Mouse (Mus musculus): ENCODE measurements at regions not wholly inside any gene's neighbourhood (a gene's known extent, or its start where the extent isn't known, plus 50 kb on each side); places are given as distances from the start of the nearest gene placed in this dataset.

GRCm38 (mm10) chr15:36360694-36361521, 646.7 kb downstream of the Zfp706 start:
- no peak overlapping the region for H3K9ac ChIP-seq
- 0 out of 2 replicates have a peak, but pooled peaks cover 7% of the 10 kb centered on the region for H3K4me1 ChIP-seq
- ATAC-seq = peak; percentile 4; the same call in 1 of the 2 replicates
- 70% methylated on average over 14 of the region's 14 CpGs for WGBS
- H3K27me3 ChIP-seq = no peaks in the 10 kb centered on the region
- no peaks in the 10 kb centered on the region for H3K36me3 ChIP-seq (ENCODE audit: poor library complexity, severe bottlenecking)
- no peak overlapping the region for H3K27ac ChIP-seq
- no peaks in the 10 kb centered on the region for H3K9me3 ChIP-seq (replicated peaks)
- H3K4me3 ChIP-seq = no peak overlapping the region
- no peak overlapping the region for H3K4me2 ChIP-seq

- Histone ChIP-seq H3K36me3 (ENCODE audit: poor library complexity, severe bottlenecking) (no peaks in the 10 kb centered on the region), H3K4me1 (0 out of 2 replicates have a peak, but pooled peaks cover under 1% of the 10 kb centered on the region), H3K4me3 (no peak overlapping the region), H3K9me3 (replicated peaks) (no peaks in the 10 kb centered on the region), H3K9ac (no peak overlapping the region), H3K27ac (no peak overlapping the region), H3K27me3 (no peaks in the 10 kb centered on the region), H3K4me2 (no peak overlapping the region)
- ATAC-seq = no peak
- 95% methylated on average over 9 of the region's 9 CpGs for WGBS
Observed at GRCm38 (mm10) chr15:36355851-36356250, 651.7 kb downstream of the Zfp706 start.

GRCm38 (mm10) chr15:36354545-36354944, 653.0 kb downstream of the Zfp706 start:
- no peaks in the 10 kb centered on the region for H3K27me3 ChIP-seq
- 88% methylated on average over 6 of the region's 6 CpGs for WGBS
- no peak for ATAC-seq
- no peak overlapping the region for H3K27ac ChIP-seq
- H3K9ac ChIP-seq = no peak overlapping the region
- no peak overlapping the region for H3K4me2 ChIP-seq
- H3K4me3 ChIP-seq = no peak overlapping the region
- no peaks in the 10 kb centered on the region for H3K4me1 ChIP-seq
- no peaks in the 10 kb centered on the region for H3K36me3 ChIP-seq (ENCODE audit: poor library complexity, severe bottlenecking)
- H3K9me3 ChIP-seq (replicated peaks) = no peaks in the 10 kb centered on the region

- Histone ChIP-seq H3K27me3 (no peaks in the 10 kb centered on the region), H3K4me2 (no peak overlapping the region), H3K4me3 (no peak overlapping the region), H3K36me3 (ENCODE audit: poor library complexity, severe bottlenecking) (no peaks in the 10 kb centered on the region), H3K9ac (no peak overlapping the region), H3K9me3 (replicated peaks) (no peaks in the 10 kb centered on the region), H3K27ac (no peak overlapping the region), H3K4me1 (no peaks in the 10 kb centered on the region)
- no peak for ATAC-seq
- WGBS = 79% methylated on average over 3 of the region's 3 CpGs
Observed at GRCm38 (mm10) chr15:36353793-36354192, 653.8 kb downstream of the Zfp706 start.

GRCm38 (mm10) chr15:36352929-36353328, 654.6 kb downstream of the Zfp706 start:
- Histone ChIP-seq H3K4me3 (no peak overlapping the region), H3K27ac (no peak overlapping the region), H3K9ac (no peak overlapping the region), H3K4me1 (no peaks in the 10 kb centered on the region), H3K4me2 (no peak overlapping the region), H3K27me3 (no peaks in the 10 kb centered on the region), H3K36me3 (ENCODE audit: poor library complexity, severe bottlenecking) (no peaks in the 10 kb centered on the region), H3K9me3 (replicated peaks) (no peaks in the 10 kb centered on the region)
- 89% methylated on average over 1 of the region's 1 CpGs for WGBS
- no peak for ATAC-seq

GRCm38 (mm10) chr15:36351693-36352092, 655.9 kb downstream of the Zfp706 start:
- H3K4me1 ChIP-seq = no peaks in the 10 kb centered on the region
- H3K36me3 ChIP-seq (ENCODE audit: poor library complexity, severe bottlenecking) = no peaks in the 10 kb centered on the region
- ATAC-seq = no peak
- 47% methylated on average over 3 of the region's 3 CpGs for WGBS
- no peak overlapping the region for H3K4me2 ChIP-seq
- H3K9me3 ChIP-seq (replicated peaks) = no peaks in the 10 kb centered on the region
- no peak overlapping the region for H3K4me3 ChIP-seq
- no peak overlapping the region for H3K27ac ChIP-seq
- H3K27me3 ChIP-seq = no peaks in the 10 kb centered on the region
- no peak overlapping the region for H3K9ac ChIP-seq

GRCm38 (mm10) chr15:36348348-36348747, 659.2 kb downstream of the Zfp706 start:
- WGBS = 86% methylated on average over 5 of the region's 5 CpGs

GRCm38 (mm10) chr15:36347333-36347845, 660.2 kb downstream of the Zfp706 start:
- 77% methylated on average over 4 of the region's 4 CpGs for WGBS

More at GRCm38 (mm10) chr15:36348348-36348747, 659.2 kb downstream of the Zfp706 start:
- Histone ChIP-seq H3K9ac (no peak overlapping the region), H3K36me3 (ENCODE audit: poor library complexity, severe bottlenecking) (no peaks in the 10 kb centered on the region), H3K9me3 (replicated peaks) (no peaks in the 10 kb centered on the region), H3K27me3 (no peaks in the 10 kb centered on the region), H3K4me3 (no peak overlapping the region), H3K27ac (no peak overlapping the region), H3K4me1 (no peaks in the 10 kb centered on the region), H3K4me2 (no peak overlapping the region)
- ATAC-seq = no peak

GRCm38 (mm10) chr15:36346126-36346525, 661.4 kb downstream of the Zfp706 start:
- Histone ChIP-seq H3K4me1 (no peaks in the 10 kb centered on the region), H3K27me3 (no peaks in the 10 kb centered on the region), H3K4me3 (no peak overlapping the region), H3K27ac (no peak overlapping the region), H3K9me3 (replicated peaks) (no peaks in the 10 kb centered on the region), H3K36me3 (ENCODE audit: poor library complexity, severe bottlenecking) (no peaks in the 10 kb centered on the region), H3K9ac (no peak overlapping the region), H3K4me2 (no peak overlapping the region)
- 88% methylated on average over 5 of the region's 5 CpGs for WGBS
- no peak for ATAC-seq

More at GRCm38 (mm10) chr15:36347333-36347845, 660.2 kb downstream of the Zfp706 start:
- H3K4me3 ChIP-seq = no peak overlapping the region
- H3K27me3 ChIP-seq = no peaks in the 10 kb centered on the region
- H3K36me3 ChIP-seq (ENCODE audit: poor library complexity, severe bottlenecking) = no peaks in the 10 kb centered on the region
- no peaks in the 10 kb centered on the region for H3K4me1 ChIP-seq
- H3K27ac ChIP-seq = no peak overlapping the region
- H3K9me3 ChIP-seq (replicated peaks) = no peaks in the 10 kb centered on the region
- ATAC-seq = no peak
- H3K9ac ChIP-seq = no peak overlapping the region
- H3K4me2 ChIP-seq = no peak overlapping the region

- Histone ChIP-seq H3K36me3 (ENCODE audit: poor library complexity, severe bottlenecking) (no peaks in the 10 kb centered on the region), H3K27me3 (no peaks in the 10 kb centered on the region), H3K9me3 (replicated peaks) (no peaks in the 10 kb centered on the region), H3K4me3 (no peak overlapping the region), H3K27ac (no peak overlapping the region), H3K4me1 (no peaks in the 10 kb centered on the region), H3K4me2 (no peak overlapping the region), H3K9ac (no peak overlapping the region)
- ATAC-seq = no peak
- WGBS = 72% methylated on average over 4 of the region's 4 CpGs
Observed at GRCm38 (mm10) chr15:36345413-36345812, 662.2 kb downstream of the Zfp706 start.

- Histone ChIP-seq H3K27me3 (no peaks in the 10 kb centered on the region), H3K4me2 (no peak overlapping the region), H3K27ac (no peak overlapping the region), H3K4me1 (no peaks in the 10 kb centered on the region), H3K4me3 (no peak overlapping the region), H3K9me3 (replicated peaks) (no peaks in the 10 kb centered on the region), H3K36me3 (ENCODE audit: poor library complexity, severe bottlenecking) (no peaks in the 10 kb centered on the region), H3K9ac (no peak overlapping the region)
- ATAC-seq = no peak
- 85% methylated on average over 5 of the region's 5 CpGs for WGBS
Observed at GRCm38 (mm10) chr15:36339971-36340550, 667.5 kb downstream of the Zfp706 start.

GRCm38 (mm10) chr15:36338766-36339165, 668.8 kb downstream of the Zfp706 start:
- Histone ChIP-seq H3K36me3 (ENCODE audit: poor library complexity, severe bottlenecking) (no peaks in the 10 kb centered on the region), H3K27me3 (no peaks in the 10 kb centered on the region), H3K4me3 (no peak overlapping the region), H3K4me1 (no peaks in the 10 kb centered on the region), H3K27ac (no peak overlapping the region), H3K9ac (no peak overlapping the region), H3K4me2 (no peak overlapping the region), H3K9me3 (replicated peaks) (no peaks in the 10 kb centered on the region)
- WGBS = 88% methylated on average over 2 of the region's 2 CpGs
- ATAC-seq = no peak
